Mouse (Mus musculus) lung, embryonic 16.5 days (tissue): ENCODE data around the gene Slc1a1. TPM values are rescaled to one million over a fixed set of nuclear protein-coding genes. Genes with fewer than 3 reads are reported as not detected.
A peak's percentile ranks its signal among the peaks of the same experiment; 100 is the strongest.

ENCODE experiments used
- ATAC-seq: fragments of 200-750 bp; cut with Nextera tagmentation; 2 replicates; pipeline ENCODE4 v1.8.0; 2017; ENCODE audit warnings: low read depth, mild to moderate bottlenecking, moderate library complexity
- H3K27ac ChIP-seq: fragments of 300-500 bp; sonication (generic); 2 replicates; pipeline ENCODE4 v1.5.1; 2014; ENCODE audit warnings: mild to moderate bottlenecking, control low read depth, low read length
- H3K27me3 ChIP-seq: fragments of 300-500 bp; sonication (generic); 2 replicates; pipeline ENCODE4 v1.6.1; 2014; ENCODE audit warnings: low read depth, low read length, mixed read lengths; ENCODE audit not compliant: control insufficient read depth, insufficient read depth
- H3K36me3 ChIP-seq: fragments of 300-500 bp; sonication (generic); 2 replicates; pipeline ENCODE4 v1.6.1; 2014; ENCODE audit warnings: low read length; ENCODE audit not compliant: control insufficient read depth, insufficient read depth
- H3K4me1 ChIP-seq: fragments of 300-500 bp; sonication (generic); replicated peaks from 2 replicates; pipeline ENCODE4 v1.6.1; 2014; ENCODE audit warnings: low read length, mixed read lengths; ENCODE audit not compliant: control insufficient read depth, insufficient read depth
- H3K4me2 ChIP-seq: fragments of 300-500 bp; sonication (generic); 2 replicates; pipeline ENCODE4 v1.6.1; 2014; ENCODE audit warnings: low read depth, low read length, control low read depth
- H3K4me3 ChIP-seq: fragments of 300-500 bp; sonication (generic); 2 replicates; pipeline ENCODE4 v1.5.1; 2014; ENCODE audit warnings: mild to moderate bottlenecking, low read length, control low read depth
- H3K9ac ChIP-seq: fragments of 300-500 bp; sonication (generic); 2 replicates; pipeline ENCODE4 v1.6.1; 2014; ENCODE audit warnings: low read length, control low read depth
- H3K9me3 ChIP-seq: fragments of 300-500 bp; sonication (generic); 2 replicates; pipeline ENCODE4 v1.6.1; 2016; ENCODE audit warnings: low read length; ENCODE audit not compliant: control insufficient read depth
- whole genome bisulfite sequencing: fragments of 180-500 bp; shearing (Covaris S2); extraction: QIAGEN DNeasy Blood & Tissue Kit; methylation state at CpG from one replicate; pipeline ENCODE4 v1.1.7; 2014; 5-methylcytosine and 5-hydroxymethylcytosine counted together
- polyA plus RNA-seq: library from polyadenylated mRNA; unstranded; fragments of >200 nt; fragmentation: Nextera tagmentation; extraction: Ambion mirVana; gene quantifications from 2 replicates; pipeline ENCODE4 v1.2.1, GENCODE M21; 2015

The Slc1a1 gene
- polyA plus RNA-seq, 1 experiment from 2014 or later: 4.8 TPM

GRCm38 (mm10) chr19:28947311-28947710 is 112.5 kb downstream of the Slc1a1 start:
- no peak for ATAC-seq
- H3K4me1 ChIP-seq: 0 out of 2 replicates have a peak, but pooled peaks cover 4% of the 10 kb centered on the region
- H3K27ac ChIP-seq: no peak overlapping the region
- no peaks in the 10 kb centered on the region for H3K27me3 ChIP-seq
- H3K36me3 ChIP-seq: no peaks in the 10 kb centered on the region
- WGBS: 13% methylated on average over 2 of the region's 2 CpGs
- no peaks in the 10 kb centered on the region for H3K9me3 ChIP-seq
- no peak overlapping the region for H3K4me2 ChIP-seq
- H3K4me3 ChIP-seq: no peak overlapping the region
- H3K9ac ChIP-seq: no peak overlapping the region

DNA sequence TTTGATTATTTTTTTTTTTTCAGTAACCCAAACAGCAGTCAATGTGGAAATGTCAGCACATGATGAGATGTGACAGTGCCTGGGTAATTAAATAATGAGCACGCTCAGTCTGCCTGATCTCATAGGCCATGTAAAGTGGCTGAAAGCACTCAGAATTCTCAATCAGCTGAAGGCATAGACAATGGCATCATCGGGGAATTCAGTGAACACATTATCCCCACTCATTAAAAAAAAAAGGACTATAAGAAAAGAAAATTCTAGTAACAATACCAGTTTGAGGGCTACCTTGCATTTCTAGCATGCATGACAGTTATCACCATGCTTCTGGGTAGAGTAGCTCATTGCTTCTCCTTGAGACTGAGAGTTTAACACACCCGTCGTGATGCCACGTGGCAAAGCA is 116.4 kb downstream of the Slc1a1 start:
- no peak for ATAC-seq
- Histone ChIP-seq H3K4me1 (0 out of 2 replicates have a peak, but pooled peaks cover 4% of the 10 kb centered on the region), H3K27ac (no peak overlapping the region), H3K9ac (no peak overlapping the region), H3K36me3 (no peaks in the 10 kb centered on the region), H3K9me3 (no peaks in the 10 kb centered on the region), H3K4me3 (no peak overlapping the region), H3K4me2 (no peak overlapping the region), H3K27me3 (no peaks in the 10 kb centered on the region)
- 76% methylated on average over 5 of the region's 5 CpGs for WGBS

DNA sequence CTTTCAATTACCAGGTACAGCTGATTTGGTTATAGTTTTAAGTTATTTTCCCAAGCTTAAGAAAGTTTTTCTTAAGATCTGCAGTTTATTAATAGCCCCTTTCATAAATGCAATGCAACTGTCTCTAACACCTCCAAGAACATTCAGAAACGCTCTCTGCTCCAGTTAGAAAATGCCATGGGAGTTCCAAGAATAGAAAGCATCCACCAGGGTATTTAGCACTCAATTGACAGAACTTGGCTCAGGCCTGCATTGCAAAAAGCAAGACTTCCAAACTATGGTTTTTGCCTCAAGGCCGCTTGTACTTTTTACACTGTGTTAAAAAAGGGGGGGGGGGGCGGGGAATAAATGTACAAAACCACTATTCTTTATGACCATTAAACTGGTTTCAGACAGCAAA is 128.3 kb downstream of the Slc1a1 start:
- Histone ChIP-seq H3K36me3 (no peaks in the 10 kb centered on the region), H3K9ac (peak overlapping the region; percentile 89; the same call in 1 of the 2 replicates), H3K4me3 (peak overlapping the region; percentile 90), H3K4me1 (peaks cover 18% of the 10 kb centered on the region), H3K9me3 (no peaks in the 10 kb centered on the region), H3K27me3 (no peaks in the 10 kb centered on the region), H3K27ac (peak overlapping the region; percentile 66), H3K4me2 (peak overlapping the region; percentile 74)
- ATAC-seq: peak; percentile 43; the same call in 1 of the 2 replicates
- 32% methylated on average over 3 of the region's 3 CpGs for WGBS

DNA sequence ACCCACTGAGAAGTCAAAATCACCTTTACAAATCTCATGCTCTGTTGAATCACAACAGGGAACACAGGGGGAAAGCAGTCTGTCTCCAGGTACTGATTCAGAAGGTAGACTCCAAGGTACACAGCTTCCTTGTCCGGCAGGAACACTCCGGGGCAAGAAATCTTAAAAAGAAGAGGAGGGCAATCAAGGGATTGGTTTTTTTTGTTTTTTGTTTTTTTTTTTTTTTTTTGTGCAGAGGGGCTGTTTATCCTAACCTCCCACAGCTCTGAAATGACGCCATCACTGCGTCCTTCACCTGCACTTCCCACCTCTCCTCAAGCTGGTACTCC is 128.6 kb downstream of the Slc1a1 start:
- Histone ChIP-seq H3K27me3 (no peaks in the 10 kb centered on the region), H3K4me2 (peak overlapping the region; percentile 74), H3K27ac (peak overlapping the region; percentile 66), H3K4me3 (peak overlapping the region; percentile 90), H3K36me3 (no peaks in the 10 kb centered on the region), H3K4me1 (peaks cover 19% of the 10 kb centered on the region), H3K9me3 (no peaks in the 10 kb centered on the region), H3K9ac (peak overlapping the region; percentile 89)
- ATAC-seq: no peak
- WGBS: 3% methylated on average over 4 of the region's 4 CpGs

Other genes starting within 250 kb of the Slc1a1 start
- gene Glis3, start 155.0 kb upstream of the Slc1a1 start, polyA plus RNA-seq: 3.3 and 4.5 TPM in 2 replicates
- gene Plpp6, start 128.9 kb downstream of the Slc1a1 start, polyA plus RNA-seq: 6.7 and 7.9 TPM in 2 replicates
- 2.7 and 3.1 TPM in 2 replicates for gene 4430402I18Rik, start 132.8 kb downstream of the Slc1a1 start, polyA plus RNA-seq
- 36.6 and 37.2 TPM in 2 replicates for gene Cdc37l1, start 155.3 kb downstream of the Slc1a1 start, polyA plus RNA-seq
- gene Ak3, start 212.9 kb downstream of the Slc1a1 start, polyA plus RNA-seq: 79.7 and 80.8 TPM in 2 replicates